Mouse (Mus musculus): ENCODE data around the gene Selenon.
"Not testable (repeated sequence)": the region's sequence is repeated elsewhere in the genome, so short reads cannot be mapped to it uniquely, and the experiment has no call there.

Gene Selenon

DNA sequence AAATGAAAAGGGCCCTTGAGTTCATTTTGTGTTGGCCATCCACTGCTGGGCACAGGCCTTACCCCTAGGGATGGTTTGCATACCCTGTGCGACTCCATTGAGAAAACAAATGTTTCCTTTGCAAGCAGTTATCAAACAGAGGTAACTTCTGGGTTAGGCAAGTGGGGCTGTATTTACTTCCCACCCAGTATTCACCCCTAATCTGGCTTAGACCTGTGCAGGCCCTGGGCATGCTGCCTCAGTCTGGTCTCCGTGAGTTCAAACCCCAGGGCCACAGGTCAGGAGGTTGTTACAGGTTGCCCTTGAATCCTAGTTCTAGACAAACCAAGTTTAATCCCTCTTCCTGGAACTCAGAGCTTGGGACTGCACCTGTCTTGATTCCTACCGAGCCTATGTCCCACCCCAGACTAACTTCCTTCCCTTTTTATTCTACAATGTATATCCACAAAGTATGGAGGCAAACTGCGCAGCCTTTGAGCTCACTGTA, 46.6 kb downstream of the Selenon start:
- DNase-seq, result no peak

DNA sequence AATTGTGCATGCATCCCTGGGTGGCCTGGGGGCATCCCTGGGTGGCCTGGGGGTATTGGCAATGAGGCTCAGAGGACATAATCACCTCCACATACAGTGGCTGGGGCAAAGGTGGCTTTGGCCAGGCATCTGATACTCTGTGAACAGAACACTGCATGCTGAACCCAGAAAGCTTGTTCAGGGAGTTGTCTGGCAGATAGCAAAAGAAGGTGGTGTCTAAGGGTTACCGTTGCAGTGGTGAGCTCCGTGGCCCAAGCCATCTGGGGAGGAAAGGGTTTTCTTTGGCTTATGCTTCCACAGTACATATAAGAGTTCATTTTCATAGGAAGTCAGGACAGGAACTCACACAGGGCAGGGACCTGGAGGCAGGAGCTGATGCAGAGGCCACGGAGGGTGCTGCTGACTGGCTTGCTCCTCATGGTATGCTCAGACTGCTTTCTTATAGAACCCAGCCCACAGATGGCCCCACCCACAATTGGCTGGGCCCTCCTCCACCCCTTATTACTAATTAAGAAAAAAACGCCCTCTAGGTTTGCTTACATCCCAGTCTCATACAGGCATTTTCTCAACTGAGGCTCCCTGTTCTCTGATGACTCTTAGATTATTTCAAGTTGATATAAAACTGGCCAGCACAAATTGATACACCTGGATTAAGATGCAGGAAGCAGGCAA, 48.1 kb downstream of the Selenon start:
- DNase-seq, result no peak

DNA sequence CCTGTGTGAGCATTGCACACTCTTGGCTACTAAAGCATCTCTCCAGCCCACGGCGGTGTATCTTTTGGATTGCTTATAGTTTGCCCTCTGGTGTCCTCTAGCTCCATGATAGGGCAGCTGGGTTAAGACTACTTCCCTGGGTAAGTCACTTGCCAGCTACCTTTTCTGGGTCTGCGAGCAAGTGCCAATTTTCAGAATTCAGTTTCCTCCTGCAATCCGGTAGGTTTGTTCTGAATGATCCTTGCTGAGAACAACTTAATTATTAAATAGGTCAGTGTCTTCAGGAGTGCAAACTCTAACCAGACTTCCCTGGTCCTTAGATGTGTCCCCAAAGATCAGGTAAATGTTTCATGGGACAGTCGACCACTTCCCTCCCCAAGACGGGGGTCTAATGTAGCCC, 50.9 kb downstream of the Selenon start:
- no peak for DNase-seq

DNA sequence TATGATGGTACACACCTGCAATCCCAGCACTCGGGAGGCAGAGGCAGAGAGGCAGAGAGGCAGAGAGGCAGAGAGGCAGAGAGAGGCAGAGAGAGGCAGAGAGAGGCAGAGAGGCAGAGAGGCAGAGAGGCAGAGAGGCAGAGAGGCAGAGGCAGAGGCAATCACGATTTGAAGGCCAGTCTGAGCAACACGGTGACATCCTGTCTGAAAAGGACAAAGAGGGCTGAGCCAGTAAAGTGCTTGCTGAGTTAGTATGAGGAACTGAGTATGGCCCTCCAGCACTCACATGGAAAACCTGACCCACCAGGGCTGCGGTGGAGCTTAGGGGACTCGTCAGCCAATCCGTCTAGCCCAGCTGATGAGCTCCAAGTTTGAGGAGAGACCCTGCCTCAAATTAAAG, 53.0 kb downstream of the Selenon start:
- DNase-seq, result not testable (repeated sequence)

DNA sequence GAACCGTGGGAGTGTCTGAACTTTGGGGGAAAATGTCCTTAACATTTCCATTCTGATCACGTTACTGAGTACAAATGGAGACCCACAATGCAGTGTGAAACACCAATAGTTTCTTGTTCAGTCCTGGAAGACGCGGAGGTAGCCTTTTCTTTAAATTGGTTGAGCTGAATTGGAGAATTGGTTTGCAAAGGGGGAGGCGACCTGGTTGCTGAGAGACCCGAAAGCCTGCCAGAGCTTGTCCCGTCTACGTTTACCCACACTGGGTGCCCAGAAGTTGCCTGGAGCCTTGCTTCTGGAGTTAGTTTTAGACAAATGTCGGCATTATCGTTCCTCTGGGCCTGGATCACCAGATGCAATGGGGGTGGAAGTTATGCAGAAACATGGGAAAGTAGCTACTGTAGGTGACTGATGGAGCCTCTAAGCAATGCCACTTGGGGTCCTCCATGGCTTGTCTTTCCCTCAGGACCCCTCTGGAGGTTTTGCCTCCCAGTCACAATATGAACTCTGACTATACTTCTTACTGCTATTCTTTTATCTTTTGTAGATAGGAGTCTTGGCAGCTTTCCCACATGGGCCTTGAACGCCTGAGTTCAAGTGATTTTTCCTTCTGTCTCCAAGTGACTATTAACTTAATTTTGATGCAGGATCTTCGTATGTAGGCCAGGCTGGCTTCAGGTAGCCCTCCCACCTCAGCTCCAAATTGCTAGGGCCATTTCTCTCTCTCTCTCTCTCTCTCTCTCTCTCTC, 53.8 kb downstream of the Selenon start:
- DNase-seq, result peak; percentile 53

DNA sequence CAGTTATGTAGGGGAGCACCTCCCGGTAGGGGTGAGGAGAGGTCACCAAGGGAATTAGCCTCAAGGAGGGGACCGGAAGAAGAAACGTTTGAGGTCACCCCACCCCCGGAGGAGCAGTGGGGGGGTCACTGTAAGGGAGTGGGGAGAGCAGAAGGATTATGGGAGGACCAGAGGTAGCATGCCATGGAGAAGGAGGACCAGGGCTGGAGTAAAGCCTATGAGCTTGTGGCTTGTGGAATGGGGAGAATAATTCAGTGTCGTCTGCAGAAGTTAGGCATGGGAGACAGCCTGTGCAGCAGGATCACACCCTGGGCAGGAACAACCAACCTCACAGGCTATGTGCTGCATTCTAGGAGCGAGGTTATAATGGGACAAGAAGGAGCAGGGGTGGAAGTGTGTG, 54.7 kb downstream of the Selenon start:
- DNase-seq, result no peak

DNA sequence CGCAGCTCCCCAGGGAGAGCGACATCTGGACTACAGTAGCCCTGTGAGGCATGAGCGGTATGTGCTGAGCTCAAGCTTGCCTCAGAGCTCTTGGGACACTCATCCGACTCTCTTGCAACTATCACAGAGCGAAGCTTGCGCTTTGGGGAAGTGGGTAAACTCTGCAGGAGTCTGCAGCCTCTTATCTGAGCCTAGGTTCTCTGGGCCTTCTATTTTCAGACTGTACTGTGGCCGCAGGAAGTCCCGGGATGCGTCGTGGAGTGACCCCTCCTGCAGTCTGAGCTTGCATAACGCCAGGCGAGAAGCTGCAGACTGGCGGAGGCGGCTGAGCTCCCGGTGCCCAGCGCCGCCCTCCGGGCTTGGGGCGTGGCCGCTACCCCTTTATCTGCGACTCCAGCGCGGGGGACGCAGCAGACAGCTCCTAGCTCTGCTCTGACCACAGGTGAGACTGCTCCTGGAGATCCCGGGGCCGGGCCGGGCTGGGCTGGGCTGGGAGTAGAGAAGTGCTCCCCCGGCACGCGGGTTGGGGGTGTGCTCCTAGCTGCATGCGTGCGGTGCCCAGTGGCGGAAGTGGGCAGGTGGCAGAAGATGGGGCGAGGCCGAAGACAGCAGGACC, 55.3 kb downstream of the Selenon start, which contains the start of gene Paqr7:
Gene Paqr7 (plus strand): TSS at position 103 of the 616 bp plus-strand sequence.
- DNase-seq, result peak; percentile 88

DNA sequence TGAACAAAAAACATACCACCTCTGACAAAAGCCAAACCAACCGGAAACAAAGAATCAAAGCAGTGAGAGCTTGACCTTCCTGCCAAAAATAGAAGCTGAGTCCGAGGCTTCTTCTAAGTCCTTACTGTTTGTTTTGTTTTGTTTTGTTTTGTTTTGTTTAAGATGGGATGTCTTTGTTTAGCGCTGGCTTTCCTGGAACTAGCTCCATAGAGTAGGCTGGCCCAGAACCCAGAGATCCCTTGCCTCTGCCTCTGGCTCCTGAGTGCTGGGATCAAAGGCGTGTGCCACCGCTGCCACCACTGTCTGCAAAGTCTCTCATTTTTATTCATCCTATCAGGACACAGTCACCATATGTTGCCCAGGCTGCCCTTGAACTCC, 56.4 kb downstream of the Selenon start:
- DNase-seq, result no peak

DNA sequence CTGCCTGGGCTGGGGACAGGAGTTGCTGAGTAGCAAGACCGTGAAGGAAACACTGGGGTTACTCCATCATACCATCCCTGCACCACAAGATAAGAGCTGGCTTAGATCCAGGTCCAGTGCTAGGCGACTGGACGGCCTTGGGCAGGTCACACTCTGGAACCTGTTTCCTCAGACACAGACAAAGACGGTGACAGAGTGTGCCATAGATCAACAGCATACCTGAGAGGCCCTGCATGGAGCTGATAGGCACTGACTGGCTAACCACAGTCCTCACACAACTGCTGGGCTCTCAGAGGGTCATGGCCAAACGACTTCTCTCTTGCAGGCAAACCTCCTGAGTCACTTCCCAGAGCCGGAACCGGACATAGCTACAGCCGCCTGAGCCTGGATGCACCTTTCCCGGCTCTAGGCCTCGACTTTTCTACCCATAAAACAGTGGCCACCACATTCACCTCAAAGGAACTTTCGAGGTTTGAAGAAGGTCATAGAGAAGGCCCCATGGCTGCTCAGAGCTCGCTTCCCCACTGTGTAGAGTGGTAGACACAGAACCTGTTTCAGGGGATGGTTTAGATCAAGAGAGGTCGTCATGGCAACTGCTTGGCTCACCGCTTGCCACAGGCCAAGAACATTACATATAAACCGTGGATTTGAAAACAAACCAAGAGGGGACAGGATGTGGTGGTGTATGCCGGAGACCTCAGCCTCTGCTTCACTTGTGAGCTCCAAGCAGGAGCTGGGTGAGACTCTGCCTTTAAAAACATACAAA, 57.0 kb downstream of the Selenon start:
- DNase-seq, result no peak

DNA sequence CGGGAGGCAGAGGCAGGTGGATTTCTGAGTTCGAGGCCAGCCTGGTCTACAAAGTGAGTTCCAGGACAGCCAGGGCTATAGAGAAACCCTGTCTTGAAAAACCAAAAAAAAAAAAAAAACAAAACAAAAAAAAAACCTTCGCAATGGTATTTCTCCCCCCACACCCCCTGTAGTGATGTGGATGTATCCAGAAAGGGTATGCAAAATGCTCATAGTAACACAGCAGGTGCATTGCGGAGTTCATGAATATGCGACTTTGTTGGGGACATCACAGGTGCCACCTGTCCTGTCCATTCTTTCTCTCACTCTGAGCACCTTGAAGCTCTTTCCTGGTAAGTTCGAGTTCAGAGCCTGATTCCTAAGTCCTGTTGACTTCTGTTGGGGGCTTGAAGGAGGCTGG, 57.8 kb downstream of the Selenon start:
- not testable (repeated sequence) for DNase-seq

DNA sequence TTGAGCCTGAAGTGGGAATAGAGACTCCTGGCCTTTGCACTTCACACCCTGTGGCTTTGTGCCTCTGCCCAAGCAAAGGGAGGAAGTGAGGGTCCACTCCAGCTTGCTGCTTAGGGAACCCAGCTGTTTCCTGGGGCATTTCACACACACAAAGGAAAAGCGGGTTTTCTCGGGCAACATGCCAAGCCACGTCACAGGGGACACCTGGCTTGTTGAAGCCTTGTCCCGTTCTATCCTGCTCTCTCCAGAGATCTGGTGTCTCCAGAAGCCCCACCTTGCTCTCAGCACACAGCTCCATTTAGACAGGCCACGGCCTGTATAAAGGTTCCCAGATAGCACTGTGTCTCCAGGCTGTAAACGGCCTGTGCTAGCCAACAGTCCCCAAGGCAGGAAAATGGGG, 60.2 kb downstream of the Selenon start:
- DNase-seq, result no peak

DNA sequence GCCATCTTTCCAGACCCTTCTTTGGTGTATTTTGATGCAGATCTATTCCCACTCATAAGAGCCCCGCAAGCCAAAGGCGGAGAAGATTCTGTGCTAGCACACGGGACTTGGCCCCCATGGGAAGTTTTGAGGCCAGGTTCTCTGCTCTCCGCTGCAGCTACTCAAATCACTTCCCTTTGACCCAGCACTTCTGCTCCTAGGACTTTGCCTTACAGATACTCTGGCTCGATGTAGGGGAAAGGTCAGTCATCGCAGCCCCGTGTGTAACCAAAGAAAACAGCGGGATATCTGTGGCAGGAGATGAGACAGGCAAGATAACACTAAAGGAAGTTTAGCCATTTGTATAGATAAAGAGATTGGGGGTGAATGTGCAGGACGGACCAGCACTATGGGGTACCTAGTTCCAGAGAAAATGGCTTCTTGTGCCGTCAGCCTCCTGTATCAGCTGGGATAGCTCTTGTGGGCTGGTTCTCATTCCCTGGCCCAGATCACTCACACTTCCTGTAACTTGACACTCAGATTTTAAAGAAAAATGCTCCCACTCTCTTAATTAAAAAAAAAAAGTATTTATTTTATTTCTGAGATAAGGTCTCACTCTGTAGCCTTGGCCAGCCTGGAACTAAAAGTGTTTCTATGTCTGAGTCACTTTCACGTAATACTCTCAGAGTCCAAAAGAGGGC, 61.8 kb downstream of the Selenon start:
- DNase-seq, result no peak

DNA sequence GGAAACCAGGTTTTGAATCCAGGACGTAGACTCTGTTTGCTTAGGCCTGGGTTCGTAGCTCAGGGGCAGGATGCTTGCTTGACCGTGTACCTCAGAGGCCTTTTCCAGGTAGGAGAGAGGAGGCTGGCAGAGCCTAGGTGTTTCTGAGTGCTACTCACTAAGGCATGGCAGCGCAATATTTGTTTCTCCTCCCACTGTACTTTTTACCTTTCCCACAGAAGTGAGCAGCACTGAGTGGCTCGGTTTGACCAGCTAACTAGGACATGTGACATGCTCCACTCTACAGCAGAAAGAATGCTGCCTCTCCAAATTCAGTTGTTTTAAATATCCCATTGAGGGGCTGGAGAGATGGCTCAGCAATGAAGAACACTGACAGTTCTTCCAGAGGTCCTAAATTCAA, 63.8 kb downstream of the Selenon start:
- DNase-seq, result no peak

Measured in cerebellum, adult 9-10 months (tissue).